14 mouse cellular contexts compared by ENCODE assay signal in genomic region chr7:111263302-111263701, GRCm38 (mm10).
DNase-seq lines count a peak whose midpoint lies in the region; ATAC-seq and TF ChIP-seq lines count a peak whose summit lies in the region.
"Had no signal": no experiment of that assay in that cellular context is flagged by ENCODE, and none has a peak within 500 bp of the region (broad histone marks: within the 10 kb centered on the region; RNA-seq: fewer than 3 reads in every experiment).

No protein-coding gene starts in this region.

- H3K9ac ChIP-seq in lung, embryonic 14.5 days: no peak overlapping the region
- no peak overlapping the region for H3K9ac ChIP-seq in ES-E14 (ENCODE audit: insufficient read depth, low read depth, low read length, poor library complexity, severe bottlenecking)
- H3K9ac ChIP-seq: embryonic facial prominence, embryonic 12.5 days; liver, embryonic 15.5 days had no signal

- H3K27ac ChIP-seq in gastrocnemius, adult 2 months: no peak overlapping the region
- H3K27ac ChIP-seq in lung, embryonic 14.5 days (ENCODE audit: low read depth): no peak overlapping the region
- no peak overlapping the region for H3K27ac ChIP-seq in ES-E14 (ENCODE audit: insufficient read depth, low read depth, low read length, poor library complexity, severe bottlenecking)
- H3K27ac ChIP-seq in forebrain, embryonic 10.5 days: no peak overlapping the region
- H3K27ac ChIP-seq: embryonic facial prominence, embryonic 12.5 days; liver, embryonic 15.5 days had no signal

- intact Hi-C loops in gastrocnemius, adult 2 months (cut with DNase I): loop anchor here (10.0 kb wide), 1 partner anchor 231 kb away; no protein-coding TSS in a partner anchor

- no peaks in the 10 kb centered on the region for H3K36me3 ChIP-seq in lung, embryonic 14.5 days (ENCODE audit: insufficient read depth)
- H3K36me3 ChIP-seq in ES-E14 (ENCODE audit: control insufficient read depth, insufficient read depth, low read length, poor library complexity, severe bottlenecking): no peaks in the 10 kb centered on the region
- H3K36me3 ChIP-seq in forebrain, embryonic 10.5 days (replicated peaks): no peaks in the 10 kb centered on the region
- H3K36me3 ChIP-seq: embryonic facial prominence, embryonic 12.5 days; liver, embryonic 15.5 days had no signal

- 0 out of 2 replicates have a peak, but pooled peaks cover 4% of the 10 kb centered on the region for H3K4me1 ChIP-seq in lung, embryonic 14.5 days (ENCODE audit: insufficient read depth)
- no peaks in the 10 kb centered on the region for H3K4me1 ChIP-seq in ES-E14 (ENCODE audit: control insufficient read depth in 2 of 2, insufficient read depth in 2 of 2, low read length in 2 of 2, poor library complexity in 1 of 2)
- H3K4me1 ChIP-seq in forebrain, embryonic 10.5 days: no peaks in the 10 kb centered on the region
- H3K4me1 ChIP-seq: embryonic facial prominence, embryonic 12.5 days; liver, embryonic 15.5 days had no signal

- H3K9me3 ChIP-seq in lung, embryonic 14.5 days (ENCODE audit: low read depth, low read length): no peaks in the 10 kb centered on the region
- no peaks in the 10 kb centered on the region for H3K9me3 ChIP-seq in ES-E14 (ENCODE audit: control insufficient read depth, insufficient read depth, low read depth, low read length)
- H3K9me3 ChIP-seq in forebrain, embryonic 10.5 days: no peaks in the 10 kb centered on the region
- H3K9me3 ChIP-seq: embryonic facial prominence, embryonic 12.5 days; liver, embryonic 15.5 days had no signal

- DNase-seq in gastrocnemius, adult 2 months: no peak
- DNase-seq in gastrocnemius, postnatal 25 days: no peak
- DNase-seq in lung, embryonic 14.5 days: no peak
- no peak for DNase-seq in lung, postnatal 25 days (ENCODE audit: low spot score)
- DNase-seq in ES-E14 (ENCODE audit: low read depth, low spot score): peak; percentile 24
- DNase-seq in yolk sac, embryonic 10.5 days (ENCODE audit: low spot score): no peak
- no peak for DNase-seq in forebrain, embryonic 10.5 days (ENCODE audit: extremely low spot score, low spot score)
- DNase-seq: cerebellum, adult 9-11 months; right cerebral cortex, postnatal 14 days had no signal

- peak; percentile 35 for TF ChIP-seq CTCF in gastrocnemius, adult 2 months (IDR thresholded peaks at IDR 0.05)
- peak; percentile 46 for TF ChIP-seq CTCF in lung, embryonic 14.5 days (IDR thresholded peaks at IDR 0.05; ENCODE audit: low read depth)

- 79% methylated on average over 1 of the region's 1 CpGs for WGBS in lung, embryonic 14.5 days
- WGBS in forebrain, embryonic 10.5 days: 83% methylated on average over 1 of the region's 1 CpGs

- H3K27me3 ChIP-seq in lung, embryonic 14.5 days (ENCODE audit: insufficient read depth, low read length): no peaks in the 10 kb centered on the region
- H3K27me3 ChIP-seq in forebrain, embryonic 10.5 days (ENCODE audit: poor library complexity, severe bottlenecking): no peaks in the 10 kb centered on the region
- H3K27me3 ChIP-seq: embryonic facial prominence, embryonic 12.5 days; liver, embryonic 15.5 days had no signal

- no peak for ATAC-seq in lung, embryonic 14.5 days (ENCODE audit: insufficient read depth)
- ATAC-seq in megakaryocyte progenitor cell, adult 5-6 weeks (replicated peaks; ENCODE audit: poor library complexity): peak; percentile 46; the same call in 1 of the 2 replicates
- ATAC-seq: forebrain, embryonic 16.5 days had no signal

- no peak overlapping the region for H3K4me2 ChIP-seq in lung, embryonic 14.5 days
- H3K4me2 ChIP-seq: embryonic facial prominence, embryonic 12.5 days; liver, embryonic 15.5 days; midbrain, embryonic 11.5 days had no signal

- in situ Hi-C loops in ES-E14 (cut with MboI; ENCODE audit: low sequenced_read_pairs in 2 of 2, unreplicated experiment in 2 of 2): no loop called here

- H3K4me3 ChIP-seq in gastrocnemius, adult 2 months: no peak overlapping the region
- H3K4me3 ChIP-seq in lung, embryonic 14.5 days (ENCODE audit: low read depth, low read length): no peak overlapping the region
- no peak overlapping the region for H3K4me3 ChIP-seq in ES-E14 (ENCODE audit: insufficient read depth in 1 of 2, low read depth in 1 of 2, low read length in 2 of 2, poor library complexity in 1 of 2, severe bottlenecking in 1 of 2)
- no peak overlapping the region for H3K4me3 ChIP-seq in forebrain, embryonic 10.5 days
- H3K4me3 ChIP-seq: embryonic facial prominence, embryonic 12.5 days; liver, embryonic 15.5 days had no signal

TF ChIP-seq in ES-E14, 5 proteins besides CTCF, POLR2A, EP300 and RAD21:
- no peak for TF ChIP-seq ZNF384 (IDR thresholded peaks at IDR 0.05; ENCODE audit: low read depth, low read length)
- TF ChIP-seq CHD2 (IDR thresholded peaks at IDR 0.05; ENCODE audit: low read depth, low read length): no peak
- TF ChIP-seq ZC3H11A (IDR thresholded peaks at IDR 0.05; ENCODE audit: borderline replicate concordance, low read depth, low read length): no peak
- TF ChIP-seq MAFK (IDR thresholded peaks at IDR 0.05; ENCODE audit: insufficient read depth, low read depth, low read length): no peak
